Mouse (Mus musculus): Measurements from ENCODE around the gene P2ry12.

- TF ChIP-seq GATA1 (IDR thresholded peaks at IDR 0.05; ENCODE audit: low read length) (no peak), TAL1 (IDR thresholded peaks at IDR 0.05; ENCODE audit: low read length) (no peak)
Measured at GRCm38 (mm10) chr3:59230912-59231311, 31.8 kb downstream of the P2ry12 start.
